Mouse (Mus musculus) embryonic facial prominence, embryonic 14.5 days (tissue): Measurements from ENCODE around the gene Dedd. TPM values are rescaled to one million over a fixed set of nuclear protein-coding genes. Genes with fewer than 3 reads are reported as not detected.
"Not testable (repeated sequence)": the region's sequence is repeated elsewhere in the genome, so short reads cannot be mapped to it uniquely, and the experiment has no call there.

Experiments used
- ATAC-seq: fragments of 200-750 bp; cut with Nextera tagmentation; 2 replicates; pipeline ENCODE4 v1.8.0; 2017; ENCODE audit warnings: low read depth, moderate number of reproducible peaks, moderate TSS enrichment
- DNase-seq: peaks from one replicate; pipeline ENCODE4 v3.0.0-alpha.2; 2015; ENCODE audit warnings: low spot score
- H3K27ac ChIP-seq: fragments of 300-500 bp; sonication (generic); replicated peaks from 2 replicates; pipeline ENCODE4 v1.5.1; 2014; ENCODE audit warnings: low read depth, mild to moderate bottlenecking, low read length, moderate library complexity
- H3K27me3 ChIP-seq: fragments of 300-500 bp; sonication (generic); replicated peaks from 2 replicates; pipeline ENCODE4 v1.6.1; 2014; ENCODE audit warnings: low read length; ENCODE audit not compliant: control insufficient read depth, insufficient read depth
- H3K36me3 ChIP-seq: fragments of 300-500 bp; sonication (generic); 2 replicates; pipeline ENCODE4 v1.6.1; 2014; ENCODE audit warnings: low read length, mixed read lengths; ENCODE audit not compliant: control insufficient read depth, insufficient read depth
- H3K4me1 ChIP-seq: fragments of 300-500 bp; sonication (generic); 2 replicates; pipeline ENCODE4 v1.6.1; 2014; ENCODE audit warnings: antibody characterized with exemption, low read length; ENCODE audit not compliant: control insufficient read depth, insufficient read depth
- H3K4me2 ChIP-seq: fragments of 300-500 bp; sonication (generic); 2 replicates; pipeline ENCODE4 v1.6.1; 2014; ENCODE audit warnings: low read depth, mild to moderate bottlenecking, low read length, moderate library complexity, mixed read lengths
- H3K4me3 ChIP-seq: fragments of 300-500 bp; sonication (generic); 2 replicates; pipeline ENCODE4 v1.5.1; 2014; ENCODE audit warnings: low read depth, mild to moderate bottlenecking, low read length
- H3K9ac ChIP-seq: fragments of 300-500 bp; sonication (generic); 2 replicates; pipeline ENCODE4 v1.6.1; 2014; ENCODE audit warnings: low read depth, mild to moderate bottlenecking, low read length, moderate library complexity, mixed read lengths
- H3K9me3 ChIP-seq: fragments of 300-500 bp; sonication (generic); 2 replicates; pipeline ENCODE4 v1.6.1; 2016; ENCODE audit warnings: low read length; ENCODE audit not compliant: control insufficient read depth
- WGBS: fragments of 180-500 bp; shearing (Covaris S2); extraction: QIAGEN DNeasy Blood & Tissue Kit; methylation state at CpG from one replicate; pipeline ENCODE4 v1.1.7; 2014; 5-methylcytosine and 5-hydroxymethylcytosine counted together
- polyA plus RNA-seq: library from polyadenylated mRNA; unstranded; fragments of >200 nt; fragmentation: Nextera tagmentation; extraction: Ambion mirVana; gene quantifications from 2 replicates; pipeline ENCODE4 v1.2.1, GENCODE M21; 2014

Dedd gene
- polyA plus RNA-seq, 1 experiment from 2014 or later = 52.1 TPM

- H3K27ac ChIP-seq = no peak overlapping the region
- H3K9me3 ChIP-seq = no peaks in the 10 kb centered on the region
- ATAC-seq = no peak
- DNase-seq = no peak
- no peaks in the 10 kb centered on the region for H3K27me3 ChIP-seq
- H3K4me1 ChIP-seq = peaks cover 11% of the 10 kb centered on the region; the same call in 1 of the 2 replicates
- H3K9ac ChIP-seq = no peak overlapping the region
- H3K36me3 ChIP-seq = 0 out of 2 replicates have a peak, but pooled peaks cover 3% of the 10 kb centered on the region
- no peak overlapping the region for H3K4me3 ChIP-seq
- WGBS = 82% methylated on average over 2 of the region's 2 CpGs
- H3K4me2 ChIP-seq = no peak overlapping the region
Measured at GRCm38 (mm10) chr1:171325571-171325970, 3.4 kb upstream of the Dedd start.

- DNase-seq, H3K4me3 ChIP-seq, H3K9ac ChIP-seq, H3K27ac ChIP-seq, H3K36me3 ChIP-seq, H3K4me2 ChIP-seq, ATAC-seq, H3K27me3 ChIP-seq, H3K9me3 ChIP-seq: not testable (repeated sequence)
- peaks cover 18% of the 10 kb centered on the region for H3K4me1 ChIP-seq
- WGBS = 84% methylated on average over 4 of the region's 4 CpGs
Measured at GRCm38 (mm10) chr1:171326588-171326987, 2.4 kb upstream of the Dedd start.

- no peaks in the 10 kb centered on the region for H3K27me3 ChIP-seq
- WGBS = 24% methylated on average over 9 of the region's 9 CpGs
- no peaks in the 10 kb centered on the region for H3K9me3 ChIP-seq
- peak overlapping the region; percentile 83 for H3K4me3 ChIP-seq
- H3K4me1 ChIP-seq = peaks cover 18% of the 10 kb centered on the region
- DNase-seq = peak; percentile 52
- H3K4me2 ChIP-seq = peak overlapping the region; percentile 64
- no peak for ATAC-seq
- peak overlapping the region; percentile 98 for H3K27ac ChIP-seq
- H3K9ac ChIP-seq = peak overlapping the region; percentile 98
- H3K36me3 ChIP-seq = peaks cover 3% of the 10 kb centered on the region; the same call in 1 of the 2 replicates
Measured at GRCm38 (mm10) chr1:171328244-171328643, 701 bp upstream of the Dedd start.

GRCm38 (mm10) chr1:171329433-171330215, 679 bp downstream of the Dedd start:
- H3K9ac ChIP-seq = peak overlapping the region; percentile 98
- peak overlapping the region; percentile 64 for H3K4me2 ChIP-seq
- peak overlapping the region; percentile 83 for H3K4me3 ChIP-seq
- H3K4me1 ChIP-seq = peaks cover 18% of the 10 kb centered on the region
- peaks cover 8% of the 10 kb centered on the region; the same call in 1 of the 2 replicates for H3K36me3 ChIP-seq
- no peaks in the 10 kb centered on the region for H3K9me3 ChIP-seq
- WGBS = under 1% methylated on average over 49 of the region's 61 CpGs
- H3K27ac ChIP-seq = peak overlapping the region; percentile 98
- DNase-seq (peak; percentile 94), ATAC-seq (peak; percentile 88)
- no peaks in the 10 kb centered on the region for H3K27me3 ChIP-seq

GRCm38 (mm10) chr1:171330216-171330560, 1.2 kb downstream of the Dedd start:
- Histone ChIP-seq H3K9ac (peak overlapping the region; percentile 98), H3K4me3 (peak overlapping the region; percentile 83), H3K4me1 (peaks cover 18% of the 10 kb centered on the region), H3K27ac (peak overlapping the region; percentile 98), H3K36me3 (peaks cover 5% of the 10 kb centered on the region; the same call in 1 of the 2 replicates), H3K9me3 (no peaks in the 10 kb centered on the region), H3K27me3 (no peaks in the 10 kb centered on the region), H3K4me2 (peak overlapping the region; percentile 64)
- ATAC-seq = 0 out of 2 replicates have a peak, but pooled peaks have one; percentile 2
- WGBS = 0% methylated on average over 4 of the region's 4 CpGs
- peak; percentile 72 for DNase-seq

GRCm38 (mm10) chr1:171342262-171343207, 13.6 kb downstream of the Dedd start:
- Histone ChIP-seq H3K36me3 (peaks cover 60% of the 10 kb centered on the region), H3K4me3 (no peak overlapping the region), H3K4me1 (0 out of 2 replicates have a peak, but pooled peaks cover 4% of the 10 kb centered on the region), H3K4me2 (no peak overlapping the region), H3K27me3 (no peaks in the 10 kb centered on the region), H3K9me3 (no peaks in the 10 kb centered on the region), H3K27ac (no peak overlapping the region), H3K9ac (no peak overlapping the region)
- ATAC-seq (no peak), DNase-seq (no peak)
- 93% methylated on average over 16 of the region's 16 CpGs for WGBS

GRCm38 (mm10) chr1:171343922-171344677, 15.2 kb downstream of the Dedd start:
- WGBS = 79% methylated on average over 9 of the region's 9 CpGs
- no peaks in the 10 kb centered on the region for H3K27me3 ChIP-seq
- H3K36me3 ChIP-seq = peaks cover 44% of the 10 kb centered on the region
- H3K9ac ChIP-seq = no peak overlapping the region
- H3K9me3 ChIP-seq = no peaks in the 10 kb centered on the region
- H3K27ac ChIP-seq = no peak overlapping the region
- DNase-seq (peak; percentile 33), ATAC-seq (no peak)
- no peak overlapping the region for H3K4me3 ChIP-seq
- H3K4me2 ChIP-seq = no peak overlapping the region
- 0 out of 2 replicates have a peak, but pooled peaks cover 4% of the 10 kb centered on the region for H3K4me1 ChIP-seq

GRCm38 (mm10) chr1:171344715-171345114, 15.8 kb downstream of the Dedd start:
- peak overlapping the region; percentile 92 for H3K4me2 ChIP-seq
- H3K27ac ChIP-seq = no peak overlapping the region
- H3K9ac ChIP-seq = peak overlapping the region; percentile 86
- peak overlapping the region; percentile 96 for H3K4me3 ChIP-seq
- DNase-seq (no peak), ATAC-seq (no peak)
- H3K4me1 ChIP-seq = 0 out of 2 replicates have a peak, but pooled peaks cover 4% of the 10 kb centered on the region
- whole genome bisulfite sequencing = 74% methylated on average over 9 of the region's 9 CpGs
- peaks cover 38% of the 10 kb centered on the region for H3K36me3 ChIP-seq
- no peaks in the 10 kb centered on the region for H3K27me3 ChIP-seq
- no peaks in the 10 kb centered on the region for H3K9me3 ChIP-seq
